Mouse (Mus musculus) cerebellum, postnatal 4 days (tissue): ENCODE results near the gene Hnrnpf.
A peak's percentile ranks its signal among the peaks of the same experiment; 100 is the strongest.

Source experiments
- DNase-seq, 2 experiments: peaks; one replicate each; pipeline ENCODE4 v3.0.0; 2022; ENCODE audit warnings: low spot score in 2 of 2, mixed read lengths in 1 of 2

Hnrnpf gene

DNA sequence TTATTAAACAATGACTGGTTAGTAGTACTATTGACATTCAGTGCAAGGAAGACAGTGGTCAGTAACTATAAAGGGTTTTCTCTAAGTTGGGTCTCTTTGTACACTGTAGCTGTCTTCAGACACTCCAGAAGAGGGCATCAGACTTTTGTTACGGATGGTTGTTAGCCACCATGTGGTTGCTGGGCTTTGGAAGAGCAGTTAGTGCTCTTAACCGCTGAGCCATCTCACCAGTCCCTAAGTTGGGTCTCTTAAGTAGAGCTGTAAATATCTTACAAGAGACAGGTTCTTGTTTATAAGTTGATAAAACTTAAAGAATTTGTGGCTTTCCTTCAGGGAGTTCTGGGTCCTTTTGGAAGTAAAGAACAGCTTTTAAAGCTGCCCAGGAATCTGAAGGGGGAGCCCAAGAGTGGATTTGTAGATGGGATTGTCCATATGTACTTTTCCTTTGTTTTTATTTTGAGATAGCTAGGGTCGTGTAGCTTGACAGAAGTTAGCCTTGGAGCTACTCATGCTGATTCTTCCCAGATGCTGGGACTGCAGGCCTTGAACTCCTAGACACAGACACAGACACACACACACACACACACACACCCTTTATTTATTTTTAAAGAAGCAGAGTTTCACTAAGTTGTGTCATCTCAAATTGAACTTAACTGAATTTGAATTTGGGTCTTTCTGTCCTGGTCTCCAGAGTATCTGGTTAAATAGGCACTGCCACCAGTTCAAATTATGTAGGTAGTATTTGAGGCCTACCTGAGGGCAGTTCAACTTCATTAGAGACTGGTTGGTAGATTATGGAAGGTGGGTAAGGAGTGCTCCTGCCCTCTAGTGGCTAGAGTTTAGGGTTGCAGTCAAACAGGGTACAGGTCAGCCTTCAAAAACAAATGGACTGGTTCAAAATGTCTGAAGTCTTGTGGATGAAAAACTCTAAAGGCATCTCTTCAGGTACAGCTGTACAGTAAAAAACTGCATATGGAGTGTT lies 20.8 kb downstream of the Hnrnpf start:
- DNase-seq: peak in 1 of 2 experiments; percentile 21

DNA sequence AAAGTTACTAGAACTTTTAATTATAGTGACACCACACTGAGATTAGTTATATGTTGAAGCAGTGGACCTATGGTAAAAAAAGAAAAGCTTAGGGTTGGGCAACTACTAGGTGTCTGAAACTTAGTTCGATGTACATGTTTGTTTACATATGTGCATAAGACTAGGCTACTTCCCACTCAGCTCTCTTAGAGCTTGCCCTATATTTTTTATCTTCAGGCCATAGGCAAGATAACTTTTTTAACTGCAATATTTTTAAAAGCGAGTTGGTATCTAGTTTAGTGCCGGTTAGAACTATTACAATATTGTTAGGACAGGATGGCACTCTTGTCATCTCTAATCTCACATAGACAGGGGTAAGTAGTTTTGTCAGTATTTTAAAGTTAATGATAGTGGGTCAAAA lies 21.9 kb downstream of the Hnrnpf start:
- DNase-seq: no peak

GRCm38 (mm10) chr6:117926871-117927491 lies 26.9 kb downstream of the Hnrnpf start:
- no peak for DNase-seq

DNA sequence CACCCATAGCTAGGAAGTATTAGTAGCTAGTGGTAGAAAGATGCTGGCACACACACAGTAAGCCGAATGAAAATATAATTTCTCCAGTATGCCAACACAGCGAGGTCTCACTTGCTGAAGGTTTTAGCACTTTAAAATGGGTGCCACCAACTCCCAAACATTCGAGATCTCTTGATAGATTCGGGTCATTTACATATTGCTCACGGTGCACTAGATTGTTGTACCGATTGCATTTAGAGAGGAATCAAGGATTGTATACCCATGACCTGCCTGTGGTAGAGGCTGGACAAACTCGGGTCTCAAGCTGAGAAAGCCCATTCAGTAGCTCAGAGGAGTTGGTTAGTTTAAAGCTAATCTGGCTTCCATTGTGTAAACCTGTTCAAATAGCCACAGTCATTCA lies 27.8 kb downstream of the Hnrnpf start:
- DNase-seq: no peak

DNA sequence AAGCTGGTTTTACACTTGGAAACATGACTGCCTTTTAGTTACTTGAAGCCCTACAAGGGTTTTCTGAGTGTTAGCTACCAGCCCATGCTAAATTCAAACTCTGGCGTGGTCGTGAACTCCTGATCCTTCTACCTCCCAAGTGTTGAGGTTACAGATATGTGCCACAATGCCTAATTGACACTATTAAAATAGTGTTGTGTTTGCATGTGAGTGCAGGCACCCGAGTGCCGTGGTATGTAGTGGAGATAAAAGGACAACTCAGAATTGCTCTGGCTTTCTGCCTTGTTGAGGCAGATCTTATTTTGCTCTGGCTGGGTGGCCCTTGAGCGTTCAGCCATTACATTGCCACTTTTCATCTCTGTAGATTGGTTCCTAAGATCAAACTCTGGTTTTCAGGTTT lies 28.6 kb downstream of the Hnrnpf start:
- DNase-seq: no peak

GRCm38 (mm10) chr6:117929945-117930655 lies 30.0 kb downstream of the Hnrnpf start:
- no peak for DNase-seq

GRCm38 (mm10) chr6:117932325-117933051 lies 32.4 kb downstream of the Hnrnpf start:
- DNase-seq: no peak

DNA sequence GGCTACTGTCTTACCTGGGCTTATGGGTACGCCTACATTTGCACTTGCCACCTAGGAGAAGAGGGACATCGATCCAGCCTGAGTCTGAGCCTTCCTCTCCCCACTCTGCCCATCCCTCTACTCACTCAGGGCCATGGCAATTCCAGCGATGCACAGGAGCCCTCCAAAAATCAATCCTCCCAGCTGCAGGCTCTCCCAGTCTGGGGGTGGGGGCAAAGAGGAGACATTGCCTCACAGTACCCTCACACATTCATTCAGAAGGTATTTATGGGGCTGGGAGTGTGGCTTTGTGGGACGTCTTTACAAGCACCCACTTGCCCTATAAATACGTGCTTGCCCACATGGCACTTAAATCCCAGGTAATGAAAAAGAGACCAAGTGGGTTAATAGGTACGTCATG lies 34.2 kb downstream of the Hnrnpf start:
- DNase-seq: no peak

DNA sequence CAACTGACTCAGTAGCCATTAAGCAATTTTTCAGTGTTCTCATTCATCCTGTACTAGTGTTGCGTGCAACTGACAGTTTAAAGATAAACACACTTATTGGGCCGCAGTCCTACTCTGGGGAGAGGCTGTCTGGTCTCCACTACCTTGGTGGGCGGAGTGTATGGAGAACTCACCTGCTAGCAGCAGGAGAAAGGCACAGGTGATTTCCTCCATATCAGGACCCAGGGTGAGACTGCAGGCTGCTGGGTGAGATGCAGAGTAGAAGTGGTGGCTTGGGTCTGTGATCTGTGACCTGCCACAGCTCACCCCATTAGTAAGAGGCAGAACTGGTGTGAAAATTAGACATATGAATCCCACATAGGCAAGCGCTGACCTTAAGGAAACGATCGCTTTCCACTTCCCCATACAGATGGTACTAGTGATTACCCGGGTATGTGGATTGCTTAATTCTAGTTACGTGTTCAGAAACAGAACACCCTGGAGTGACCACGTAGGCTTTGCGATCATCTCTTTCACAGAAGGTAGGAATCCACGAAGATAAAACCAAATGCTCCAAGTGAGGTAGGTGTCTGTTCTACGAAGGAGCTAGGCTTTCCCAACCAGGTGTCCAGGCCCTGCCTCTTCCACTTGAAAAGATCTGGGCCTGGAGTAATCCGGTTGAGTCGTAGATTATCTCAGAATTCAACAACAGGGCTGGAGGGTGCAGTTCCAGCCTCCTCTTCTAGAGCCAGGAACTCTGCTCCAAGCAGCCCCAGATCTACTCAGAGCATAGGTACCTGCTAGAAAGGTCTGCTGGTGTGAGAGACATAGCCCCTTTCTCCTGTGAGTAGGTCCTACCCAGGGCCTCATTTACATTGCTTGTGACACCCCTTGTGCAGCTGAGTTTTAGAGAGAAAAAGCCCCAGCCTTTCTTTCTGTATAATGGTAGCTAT lies 35.8 kb downstream of the Hnrnpf start:
- DNase-seq: no peak

DNA sequence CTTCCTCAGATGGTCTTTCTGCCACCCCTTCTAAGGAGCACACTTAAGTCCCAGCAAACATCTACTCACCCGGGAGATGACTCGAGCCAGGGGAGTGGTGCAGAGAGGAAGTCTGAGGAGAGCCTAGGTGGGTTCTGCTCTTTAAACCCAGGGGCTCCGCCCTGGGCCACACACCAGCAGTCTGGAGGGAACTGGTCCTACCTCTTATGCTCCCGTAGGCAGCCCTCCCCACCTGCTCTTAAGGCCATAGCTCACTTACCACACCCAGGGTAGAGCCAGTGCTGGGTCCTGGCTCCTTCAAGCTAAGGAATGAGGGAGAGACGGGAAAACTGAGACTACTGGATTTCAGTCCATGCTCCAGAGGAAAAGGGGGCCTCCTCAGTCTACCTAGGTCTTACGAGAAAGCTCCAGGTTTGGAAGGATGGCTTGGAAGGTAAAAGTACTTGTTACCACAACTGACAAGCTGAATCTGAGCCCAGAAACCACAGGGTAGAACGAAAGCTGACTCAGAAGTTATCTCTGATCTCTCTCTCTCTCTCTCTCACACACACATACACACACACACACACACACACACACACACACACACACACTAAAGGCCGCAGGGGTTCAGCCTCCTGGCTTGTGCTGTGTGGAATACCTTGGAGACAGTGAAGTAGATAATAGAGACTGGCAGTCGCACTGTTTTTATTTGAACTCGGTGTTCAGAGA lies 37.3 kb downstream of the Hnrnpf start, which contains the start of gene Fxyd4:
Gene Fxyd4, minus strand, starts transcription at position 471 of the 711 bp plus-strand sequence.
- DNase-seq: no peak

GRCm38 (mm10) chr6:117938951-117939350 lies 38.8 kb downstream of the Hnrnpf start:
- no peak for DNase-seq

DNA sequence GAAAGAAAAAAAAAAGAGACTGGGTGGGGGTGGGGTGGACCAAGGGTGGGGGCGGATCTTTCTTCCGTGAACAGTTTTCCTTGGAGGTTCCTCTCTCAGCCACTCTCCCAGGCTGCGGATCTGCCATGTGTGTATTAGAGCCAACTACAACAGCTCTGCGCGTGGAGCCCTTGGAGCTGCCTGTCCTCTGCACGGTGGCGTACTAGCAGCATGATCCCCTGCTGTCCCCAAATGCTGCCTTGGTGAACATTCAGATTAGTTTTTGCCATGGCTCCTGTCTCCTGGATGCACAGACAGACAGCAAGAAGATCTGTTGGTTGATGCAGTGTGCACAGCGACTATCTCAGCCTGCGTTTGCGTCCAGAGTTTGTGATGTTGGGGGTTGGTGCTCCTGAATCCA lies 42.6 kb downstream of the Hnrnpf start:
- no peak for DNase-seq

GRCm38 (mm10) chr6:117943899-117944298 lies 43.8 kb downstream of the Hnrnpf start:
- no peak for DNase-seq

GRCm38 (mm10) chr6:117952330-117952729 lies 52.2 kb downstream of the Hnrnpf start:
- DNase-seq: no peak

DNA sequence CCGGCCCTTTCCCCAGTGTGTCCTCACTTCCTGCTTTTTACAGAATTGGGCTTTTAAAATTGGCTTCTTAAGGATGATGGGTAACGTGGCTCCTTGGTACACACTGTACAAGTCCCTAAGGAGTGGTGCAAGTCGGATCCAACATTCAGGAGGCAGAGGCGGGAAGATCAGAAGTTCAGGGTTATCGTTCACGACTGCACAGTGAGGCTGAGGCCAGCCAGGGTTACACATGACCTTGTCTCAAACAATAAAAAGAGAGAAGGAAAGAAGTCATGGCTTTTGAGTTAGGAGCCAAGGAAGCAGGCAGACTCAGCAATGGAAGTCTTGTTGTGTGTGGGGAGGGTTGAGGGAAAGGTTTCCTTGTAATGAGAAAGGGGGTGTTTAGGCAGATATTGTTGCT lies 56.0 kb downstream of the Hnrnpf start:
- no peak for DNase-seq

DNA sequence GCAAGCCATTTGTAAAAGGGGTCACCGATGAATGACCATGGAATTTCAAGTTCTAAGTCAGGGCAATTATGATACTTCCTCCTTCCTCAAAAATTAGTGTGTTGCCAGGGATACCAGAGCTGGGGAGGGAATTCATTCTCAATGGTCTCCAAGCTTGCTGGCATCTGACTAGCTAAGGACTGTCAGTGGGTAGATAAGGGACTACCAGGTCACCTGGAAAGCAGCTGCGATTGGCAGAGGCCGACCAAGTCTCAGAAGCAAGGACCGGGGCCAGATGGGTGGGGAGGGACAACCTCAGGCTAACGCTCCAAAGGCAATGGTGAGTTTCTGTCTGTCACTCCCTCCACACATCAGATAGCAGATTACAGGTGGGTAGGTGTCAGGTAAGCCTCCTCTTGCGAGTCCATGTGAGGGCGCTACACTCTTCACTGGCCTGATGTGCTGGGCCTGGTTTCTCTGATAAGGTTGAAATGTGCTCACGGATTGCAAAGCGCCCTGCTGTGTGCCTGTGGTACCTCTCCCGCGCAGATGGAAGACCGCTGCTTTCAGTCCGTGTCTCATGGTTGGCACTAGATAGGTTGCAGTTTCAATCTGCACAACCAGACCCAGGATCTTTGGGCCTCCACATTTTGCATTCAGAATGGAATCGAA lies 56.9 kb downstream of the Hnrnpf start:
- DNase-seq: no peak

- DNase-seq: no peak
Measured at GRCm38 (mm10) chr6:117963201-117963600, 63.1 kb downstream of the Hnrnpf start.

DNA sequence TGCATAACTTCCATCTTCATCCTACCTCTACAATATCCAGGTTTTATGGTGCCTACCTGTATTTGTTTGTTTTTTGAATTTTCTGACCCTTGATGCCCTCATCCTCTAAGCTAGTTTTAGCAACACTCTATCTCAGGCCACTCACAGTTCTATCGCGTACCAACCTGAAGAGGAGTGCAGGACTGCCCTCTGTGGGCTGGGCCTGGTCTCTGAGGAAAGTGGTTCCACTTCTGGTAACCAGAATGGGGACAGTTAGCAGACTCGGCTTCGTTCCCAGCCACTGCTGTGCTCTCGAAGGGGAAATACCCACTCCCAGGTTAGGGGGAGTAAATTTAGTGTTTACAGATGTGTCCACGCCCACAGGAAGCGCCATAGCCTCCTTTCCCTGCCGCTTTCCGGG lies 66.6 kb downstream of the Hnrnpf start:
- DNase-seq: no peak
